Mouse (Mus musculus): ENCODE results near the gene Lhx9. TPM values are rescaled to one million over a fixed set of nuclear protein-coding genes. Genes with fewer than 3 reads are reported as not detected.

Gene Lhx9
- not detected for polyA plus RNA-seq (2014; fragmentation: Illumina TruSeq; extraction: RNeasy Lipid Tissue Mini Kit (QIAGEN cat#74804); ENCODE audit: low read depth, low replicate concordance)

GRCm38 (mm10) chr1:138848511-138849109 lies at the start of gene Lhx9:
Gene Lhx9 (minus strand): TSS chr1:138848577.

GRCm38 (mm10) chr1:138856101-138856950 lies 7.9 kb upstream of the Lhx9 start, which contains the start of gene 2310009B15Rik:
Gene 2310009B15Rik (minus strand): TSS chr1:138856852.

Other genes with a start within 250 kb of the Lhx9 start
- 193 TPM for gene Nek7, start 228.4 kb downstream of the Lhx9 start, polyA plus RNA-seq (2014; fragmentation: Illumina TruSeq; extraction: RNeasy Lipid Tissue Mini Kit (QIAGEN cat#74804); ENCODE audit: low read depth, low replicate concordance)
- 3.9 TPM for gene 2310009B15Rik, start 8.3 kb upstream of the Lhx9 start, polyA plus RNA-seq (2014; fragmentation: Illumina TruSeq; extraction: RNeasy Lipid Tissue Mini Kit (QIAGEN cat#74804); ENCODE audit: low read depth, low replicate concordance)
- gene Dennd1b, start 114.9 kb upstream of the Lhx9 start, polyA plus RNA-seq (2014; fragmentation: Illumina TruSeq; extraction: RNeasy Lipid Tissue Mini Kit (QIAGEN cat#74804); ENCODE audit: low read depth, low replicate concordance): 21.2 TPM

All from kidney, adult 10 weeks (tissue).